Mouse (Mus musculus) embryonic facial prominence, embryonic 11.5 days (tissue): ENCODE results near the gene Fthl17a. TPM values are rescaled to one million over a fixed set of nuclear protein-coding genes. Genes with fewer than 3 reads are reported as not detected.

Source experiments
- ATAC-seq: fragments of 200-750 bp; cut with Nextera tagmentation; replicated peaks from 2 replicates; pipeline ENCODE4 v1.8.0; 2017; ENCODE audit warnings: low read depth; ENCODE audit not compliant: insufficient number of reproducible peaks, low FRiP score, low TSS enrichment
- DNase-seq: peaks from one replicate; pipeline ENCODE4 v3.0.0-alpha.2; 2015; ENCODE audit warnings: low spot score
- H3K27ac ChIP-seq: fragments of 300-500 bp; sonication (generic); replicated peaks from 2 replicates; pipeline ENCODE4 v1.5.1; 2014; ENCODE audit warnings: mild to moderate bottlenecking, low read depth, low read length, control low read depth
- H3K27me3 ChIP-seq: fragments of 300-500 bp; sonication (generic); 2 replicates; pipeline ENCODE4 v1.6.1; 2014; ENCODE audit warnings: mild to moderate bottlenecking, low read length, moderate library complexity, mixed read lengths; ENCODE audit not compliant: control insufficient read depth, insufficient read depth
- H3K36me3 ChIP-seq: fragments of 300-500 bp; sonication (generic); replicated peaks from 2 replicates; pipeline ENCODE4 v1.6.1; 2014; ENCODE audit warnings: low read depth, mild to moderate bottlenecking, low read length, moderate library complexity, mixed read lengths; ENCODE audit not compliant: control insufficient read depth, insufficient read depth
- H3K4me1 ChIP-seq: fragments of 300-500 bp; sonication (generic); 2 replicates; pipeline ENCODE4 v1.6.1; 2014; ENCODE audit warnings: low read length, mixed read lengths; ENCODE audit not compliant: control insufficient read depth, insufficient read depth
- H3K4me2 ChIP-seq: fragments of 300-500 bp; sonication (generic); 2 replicates; pipeline ENCODE4 v1.6.1; 2014; ENCODE audit warnings: low read depth, mild to moderate bottlenecking, control low read depth, low read length, moderate library complexity
- H3K4me3 ChIP-seq: fragments of 300-500 bp; sonication (generic); 2 replicates; pipeline ENCODE4 v1.5.1; 2014; ENCODE audit warnings: low read depth, low read length, control low read depth
- H3K9ac ChIP-seq: fragments of 300-500 bp; sonication (generic); replicated peaks from 2 replicates; pipeline ENCODE4 v1.6.1; 2014; ENCODE audit warnings: mild to moderate bottlenecking, control low read depth, low read length
- H3K9me3 ChIP-seq: fragments of 300-500 bp; sonication (generic); replicated peaks from 2 replicates; pipeline ENCODE4 v1.6.1; 2016; ENCODE audit warnings: mild to moderate bottlenecking, low read length, inconsistent platforms, mixed read lengths; ENCODE audit not compliant: control insufficient read depth
- WGBS: fragments of 180-500 bp; shearing (Covaris S2); extraction: QIAGEN DNeasy Blood & Tissue Kit; methylation state at CpG from one replicate; pipeline ENCODE4 v1.1.7; 2014; 5-methylcytosine and 5-hydroxymethylcytosine counted together
- polyA plus RNA-seq: library from polyadenylated mRNA; unstranded; fragments of >200 nt; fragmentation: Nextera tagmentation; extraction: Ambion mirVana; gene quantifications from 2 replicates; pipeline ENCODE4 v1.2.1, GENCODE M21; 2014

Fthl17a gene
- polyA plus RNA-seq, result not detected in 2 replicates

DNA sequence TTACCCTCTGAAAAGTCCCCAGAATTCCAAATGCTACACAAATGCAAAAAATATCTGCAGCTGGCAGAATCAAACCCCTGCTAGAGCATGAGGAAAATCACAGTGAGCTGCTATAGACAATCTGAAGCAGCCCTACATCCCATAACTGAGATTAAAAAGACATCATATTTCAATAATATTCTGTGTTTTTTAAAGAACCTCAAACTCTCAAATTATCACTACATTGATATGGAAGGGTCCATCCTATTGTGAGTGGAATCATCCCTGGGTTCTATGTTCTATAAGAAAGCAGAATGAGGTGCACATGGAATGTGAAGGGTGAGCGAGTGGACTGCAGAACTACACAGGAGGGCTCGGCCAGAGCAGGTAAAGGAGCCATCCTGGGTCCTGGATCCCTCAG, at the start of gene Fthl17a:
Fthl17a (plus strand) TSS at position 301 of the 400 bp plus-strand sequence.
- H3K36me3 ChIP-seq, result no peaks in the 10 kb centered on the region
- 77% methylated on average over 2 of the region's 2 CpGs for WGBS
- no peaks in the 10 kb centered on the region for H3K4me1 ChIP-seq
- no peak within 1 kb of the TSS for H3K4me3 ChIP-seq
- no peak within 1 kb of the TSS for H3K9ac ChIP-seq
- no peak within 1 kb of the TSS for H3K4me2 ChIP-seq
- H3K9me3 ChIP-seq, result no peaks in the 10 kb centered on the region
- no peak for DNase-seq
- H3K27me3 ChIP-seq, result no peaks in the 10 kb centered on the region
- no peak for ATAC-seq
- no peak within 1 kb of the TSS for H3K27ac ChIP-seq

DNA sequence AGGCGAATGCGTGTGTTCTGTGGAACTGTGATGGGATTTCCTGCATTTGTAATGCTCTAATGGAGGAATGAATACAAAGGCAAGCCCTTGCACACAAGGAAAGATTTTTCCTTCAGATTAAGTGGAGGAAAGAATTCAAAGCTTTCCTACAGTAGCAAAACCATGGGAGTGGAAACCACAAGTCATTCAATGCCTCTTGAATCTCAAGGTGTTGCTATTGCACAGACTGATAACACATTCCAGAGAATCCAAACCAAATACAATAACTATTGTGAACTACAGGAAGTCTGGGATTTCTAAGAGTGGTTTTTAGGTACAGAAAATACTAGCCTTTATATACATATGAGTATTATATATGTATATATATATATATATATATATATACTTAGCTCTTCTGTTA, 42.5 kb upstream of the Fthl17a start:
- Histone ChIP-seq H3K4me3 (no peak overlapping the region), H3K4me1 (no peaks in the 10 kb centered on the region), H3K9me3 (no peaks in the 10 kb centered on the region), H3K27ac (no peak overlapping the region), H3K4me2 (no peak overlapping the region), H3K9ac (no peak overlapping the region), H3K27me3 (no peaks in the 10 kb centered on the region), H3K36me3 (no peaks in the 10 kb centered on the region)
- no peak for DNase-seq
- ATAC-seq, result no peak
- WGBS, result 91% methylated on average over 2 of the region's 2 CpGs

DNA sequence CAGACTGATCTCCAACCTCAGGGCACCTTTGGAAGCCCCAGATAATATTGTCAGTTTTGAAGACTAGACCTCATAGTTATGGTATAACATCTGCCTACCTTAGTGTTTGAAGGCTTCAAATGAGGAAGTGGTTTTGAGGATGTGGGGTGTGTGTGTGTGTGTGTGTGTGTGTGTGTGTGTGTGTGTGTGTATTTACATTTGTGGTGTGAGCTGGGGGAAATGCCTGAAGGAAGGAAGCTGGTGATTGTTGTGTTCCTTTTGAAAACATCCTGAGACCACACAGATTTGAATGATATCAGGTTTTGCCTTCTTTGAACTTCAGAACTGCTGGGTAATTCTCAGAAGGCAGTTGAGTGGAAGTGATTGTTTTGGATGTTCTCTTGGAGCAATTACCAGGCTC, 22.6 kb upstream of the Fthl17a start:
- Histone ChIP-seq H3K4me2 (no peak overlapping the region), H3K4me3 (no peak overlapping the region), H3K4me1 (no peaks in the 10 kb centered on the region), H3K27ac (no peak overlapping the region), H3K9me3 (no peaks in the 10 kb centered on the region), H3K27me3 (no peaks in the 10 kb centered on the region), H3K36me3 (no peaks in the 10 kb centered on the region), H3K9ac (no peak overlapping the region)
- DNase-seq (no peak), ATAC-seq (no peak)

DNA sequence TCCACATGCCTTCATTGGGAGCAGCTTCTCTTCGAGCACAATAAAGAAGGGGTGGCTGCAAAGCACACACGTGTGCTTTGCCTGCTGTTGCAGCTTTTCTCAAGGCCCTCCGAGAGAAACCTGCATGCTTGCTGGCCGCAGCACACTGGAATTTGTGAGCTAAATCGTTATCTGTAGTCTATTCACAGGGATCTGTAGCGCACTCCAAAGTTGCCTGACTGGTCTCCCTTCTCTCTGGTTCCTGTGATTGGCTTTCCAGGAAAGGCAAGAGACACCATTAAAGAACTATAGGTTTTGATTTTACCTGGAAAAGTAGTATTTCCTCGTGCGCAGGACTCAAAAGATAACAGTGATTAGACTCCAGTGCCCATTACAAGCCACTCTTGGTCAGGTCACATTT, 22.3 kb downstream of the Fthl17a start:
- Histone ChIP-seq H3K4me2 (no peak overlapping the region), H3K4me1 (no peaks in the 10 kb centered on the region), H3K36me3 (no peaks in the 10 kb centered on the region), H3K27me3 (no peaks in the 10 kb centered on the region), H3K9me3 (no peaks in the 10 kb centered on the region), H3K4me3 (no peak overlapping the region), H3K27ac (no peak overlapping the region), H3K9ac (no peak overlapping the region)
- no peak for ATAC-seq
- 57% methylated on average over 8 of the region's 8 CpGs for WGBS
- DNase-seq, result no peak

DNA sequence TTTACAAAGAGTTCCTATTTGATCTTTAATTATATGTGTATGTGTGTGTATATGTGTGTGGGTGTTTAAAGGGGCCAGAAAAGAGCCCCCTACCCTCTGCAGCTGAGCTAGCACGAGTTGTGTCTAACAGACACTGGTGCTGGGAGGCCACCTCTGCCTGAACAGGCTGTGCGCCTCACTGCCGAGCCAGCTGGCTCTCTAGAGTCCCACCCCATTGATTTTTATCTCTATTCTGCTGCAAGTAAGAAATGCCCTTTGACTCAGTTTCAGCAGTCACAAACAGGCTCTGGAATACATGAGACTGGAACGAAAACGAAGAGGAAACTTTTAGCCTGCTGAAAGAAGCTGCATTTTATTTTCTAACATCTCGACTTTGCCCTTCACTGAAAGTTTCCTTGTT, 22.8 kb downstream of the Fthl17a start:
- ATAC-seq, result no peak
- 55% methylated on average over 6 of the region's 6 CpGs for WGBS

DNA sequence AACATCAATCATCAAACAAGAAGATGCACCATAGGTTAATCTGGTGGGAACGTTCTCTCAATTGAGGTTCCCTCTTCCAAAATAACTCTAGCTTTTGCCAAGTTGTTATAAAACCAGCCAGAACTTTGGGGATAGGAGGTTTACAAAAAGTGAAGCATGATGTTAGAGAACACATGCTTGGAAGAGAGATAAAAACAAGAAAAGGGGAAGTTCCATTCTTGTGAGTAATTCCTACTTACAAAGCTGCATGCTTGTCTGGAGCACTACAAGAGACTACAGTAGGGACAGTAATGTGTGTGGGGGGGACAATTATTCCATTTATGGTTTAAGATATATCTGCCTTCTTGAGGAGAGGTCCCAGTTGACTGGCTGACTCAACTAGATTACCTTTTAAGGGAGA, 40.4 kb downstream of the Fthl17a start:
- WGBS, result 85% methylated on average over 1 of the region's 1 CpGs
- no peak overlapping the region for H3K4me2 ChIP-seq
- no peak overlapping the region for H3K27ac ChIP-seq
- H3K36me3 ChIP-seq, result no peaks in the 10 kb centered on the region
- DNase-seq (no peak), ATAC-seq (no peak)
- H3K9me3 ChIP-seq, result no peaks in the 10 kb centered on the region
- H3K27me3 ChIP-seq, result no peaks in the 10 kb centered on the region
- H3K4me1 ChIP-seq, result no peaks in the 10 kb centered on the region
- H3K4me3 ChIP-seq, result no peak overlapping the region
- no peak overlapping the region for H3K9ac ChIP-seq

More for the DNA sequence above, 22.8 kb downstream of the Fthl17a start:
- Histone ChIP-seq H3K9me3 (no peaks in the 10 kb centered on the region), H3K36me3 (no peaks in the 10 kb centered on the region), H3K4me3 (no peak overlapping the region), H3K4me1 (no peaks in the 10 kb centered on the region), H3K27ac (no peak overlapping the region), H3K9ac (no peak overlapping the region), H3K4me2 (no peak overlapping the region), H3K27me3 (no peaks in the 10 kb centered on the region)
- DNase-seq, result no peak

DNA sequence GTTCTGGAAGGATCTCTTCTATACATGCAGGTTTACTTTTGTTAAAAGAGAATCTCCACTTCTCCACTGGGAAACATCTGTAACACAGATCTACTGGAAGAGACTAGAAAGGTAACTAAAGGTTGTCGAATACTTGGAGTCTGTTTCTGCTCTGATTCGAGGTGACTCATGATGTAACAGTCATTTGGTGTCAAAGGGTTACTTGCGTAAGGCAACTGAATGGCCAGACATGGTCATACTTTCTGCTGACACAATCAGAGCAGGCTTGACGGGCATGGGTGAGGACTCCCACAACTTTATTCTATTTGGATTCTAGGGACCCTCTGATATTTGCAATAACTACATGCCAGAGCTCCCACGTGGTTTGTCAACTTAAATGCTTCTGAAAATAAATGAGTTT, 43.3 kb downstream of the Fthl17a start:
- ATAC-seq (no peak), DNase-seq (no peak)
- Histone ChIP-seq H3K4me2 (no peak overlapping the region), H3K9ac (no peak overlapping the region), H3K27ac (no peak overlapping the region), H3K4me3 (no peak overlapping the region), H3K27me3 (no peaks in the 10 kb centered on the region), H3K9me3 (no peaks in the 10 kb centered on the region), H3K4me1 (no peaks in the 10 kb centered on the region), H3K36me3 (no peaks in the 10 kb centered on the region)
- whole genome bisulfite sequencing, result 77% methylated on average over 5 of the region's 5 CpGs

DNA sequence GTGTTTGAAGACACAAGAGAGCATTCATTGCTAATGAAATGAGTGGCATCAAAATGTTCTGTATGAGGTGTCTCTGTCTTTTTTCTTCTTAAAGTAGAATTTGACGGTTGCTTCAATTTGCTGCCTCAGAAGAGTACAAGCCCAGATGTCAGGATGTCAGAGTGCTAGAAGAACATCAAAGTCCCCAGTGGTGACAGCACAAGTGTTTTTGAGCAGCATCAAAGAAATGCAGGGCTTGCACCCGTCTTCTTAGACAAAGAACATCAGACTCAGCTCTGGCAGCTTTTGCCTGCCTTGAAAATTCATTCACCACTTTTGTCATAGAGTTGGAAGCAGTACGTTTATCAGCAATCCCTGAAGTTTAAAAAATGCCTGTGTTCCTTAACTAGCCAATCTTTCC, 44.5 kb downstream of the Fthl17a start:
- Histone ChIP-seq H3K27ac (no peak overlapping the region), H3K9ac (no peak overlapping the region), H3K4me2 (no peak overlapping the region), H3K36me3 (no peaks in the 10 kb centered on the region), H3K9me3 (no peaks in the 10 kb centered on the region), H3K4me1 (no peaks in the 10 kb centered on the region), H3K4me3 (no peak overlapping the region), H3K27me3 (no peaks in the 10 kb centered on the region)
- WGBS, result 39% methylated on average over 3 of the region's 3 CpGs
- ATAC-seq (no peak), DNase-seq (no peak)
